Mouse (Mus musculus) left cerebral cortex, adult 8-10 months (tissue): ENCODE data around the gene Ctu2. TPM values are rescaled to one million over a fixed set of nuclear protein-coding genes. Genes with fewer than 3 reads are reported as not detected.

Source experiments
- DNase-seq, 2 experiments: peaks; one replicate each; pipeline ENCODE4 v3.0.0; 2022; ENCODE audit warnings: low spot score in 2 of 2
- total RNA-seq, 4 experiments: library from RNA; stranded (reverse); gene quantifications; 2 replicates each; pipeline ENCODE4 v1.2.4; 2022

Gene Ctu2
- 10 to 100 TPM; 21.3 to 27.5 (median 22.6) TPM for total RNA-seq

DNA sequence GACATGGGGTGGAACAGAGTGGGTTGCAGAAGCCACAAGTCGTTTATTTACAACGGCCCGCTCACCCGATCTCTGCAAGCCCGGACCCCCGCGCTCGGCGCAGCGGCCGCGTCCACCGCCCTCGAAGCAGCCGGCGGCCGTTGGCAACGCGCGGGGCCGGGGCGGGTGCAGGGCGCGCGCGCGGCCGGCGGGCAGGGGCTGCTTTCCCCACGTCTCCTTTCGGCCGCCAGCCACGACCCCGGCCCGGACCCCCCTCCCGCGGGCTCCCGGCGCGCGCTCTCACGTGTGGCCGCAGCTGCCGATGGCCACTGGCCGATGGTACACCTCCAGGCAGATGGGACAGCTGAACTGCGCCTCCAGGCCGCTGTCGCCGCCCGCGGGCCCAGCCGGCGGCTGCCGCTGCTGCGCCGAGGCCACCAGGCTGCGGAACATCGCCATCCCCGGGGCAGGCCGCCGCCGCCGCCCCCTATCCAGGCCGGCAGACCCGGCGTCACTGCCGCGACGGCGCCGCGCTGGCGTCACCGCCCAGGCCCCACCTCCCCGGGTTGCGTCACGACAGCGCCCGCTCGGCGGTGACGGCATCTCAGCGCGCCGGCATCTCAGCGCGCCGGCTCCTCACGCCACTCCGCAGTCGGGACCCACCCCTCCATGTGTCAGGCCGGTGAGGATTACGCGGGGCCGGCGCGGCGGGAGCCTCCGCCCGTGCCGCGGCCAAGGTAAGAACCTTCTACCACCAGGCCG is at the start of gene Ctu2, which contains the start of gene Rnf166:
Gene Ctu2 (plus strand): TSS at position 564 of the 741 bp plus-strand sequence.
Gene Rnf166 (minus strand): TSS at position 485 of the 741 bp plus-strand sequence.
- DNase-seq = peak; percentile 82 to 87

DNA sequence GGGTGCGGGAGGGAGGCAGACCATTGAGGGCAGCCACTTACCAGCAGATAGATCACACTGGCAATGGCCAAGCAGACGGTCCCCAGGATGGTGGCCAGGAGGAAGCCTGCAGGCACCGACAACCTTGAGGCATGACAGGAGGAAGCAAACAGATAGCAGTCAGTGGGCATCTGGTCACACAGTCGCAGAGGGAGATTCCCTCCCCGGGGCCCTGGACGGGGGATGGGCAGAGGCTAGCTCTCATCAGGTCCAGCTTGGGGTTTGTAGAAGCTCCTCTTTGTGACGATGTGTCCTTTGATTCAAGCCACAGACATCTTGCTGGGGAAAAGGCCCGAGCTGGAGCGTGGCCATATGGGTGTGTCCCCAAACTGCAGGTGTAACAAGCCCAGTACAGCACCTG is 49.8 kb upstream of the Ctu2 start:
- no peak for DNase-seq

DNA sequence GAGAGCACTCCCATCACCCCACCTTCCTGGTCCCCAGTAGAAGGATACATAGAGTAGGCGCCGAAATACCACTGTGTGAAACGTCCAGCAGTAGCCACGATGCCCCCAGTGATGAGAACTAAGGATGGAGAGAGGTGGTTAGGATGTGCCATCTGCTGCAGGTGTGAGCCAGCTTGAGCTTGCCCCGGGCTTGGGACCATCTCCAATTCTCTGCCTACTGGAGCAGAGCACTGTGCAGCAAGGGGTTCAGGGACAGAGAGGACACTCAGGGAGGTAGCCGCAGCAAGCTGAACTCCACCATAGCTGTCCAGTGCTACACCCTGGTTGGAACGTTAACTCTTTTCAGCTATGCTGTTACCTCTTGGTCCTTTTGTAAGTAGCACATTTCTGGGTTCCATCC is 48.3 kb upstream of the Ctu2 start:
- DNase-seq = no peak

DNA sequence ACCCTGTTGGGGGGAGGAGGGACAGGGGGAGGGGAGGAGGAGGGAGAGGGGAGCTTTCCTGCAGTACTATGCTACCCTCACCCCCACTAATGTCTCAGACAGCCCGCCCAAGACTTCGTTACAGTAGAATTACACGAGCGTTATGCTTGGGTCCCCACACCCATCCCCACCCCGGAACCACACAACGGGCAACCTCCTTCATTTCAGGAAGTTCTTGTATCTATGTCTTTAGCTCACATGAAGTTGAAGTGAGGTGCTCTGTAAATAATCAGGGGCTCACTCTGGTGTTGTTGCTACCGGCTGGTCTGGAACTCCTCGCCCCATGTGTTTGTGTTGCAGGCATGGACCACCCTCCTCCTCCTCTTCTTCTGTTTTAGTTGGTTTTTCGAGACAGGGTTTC is 47.8 kb upstream of the Ctu2 start:
- DNase-seq = no peak

DNA sequence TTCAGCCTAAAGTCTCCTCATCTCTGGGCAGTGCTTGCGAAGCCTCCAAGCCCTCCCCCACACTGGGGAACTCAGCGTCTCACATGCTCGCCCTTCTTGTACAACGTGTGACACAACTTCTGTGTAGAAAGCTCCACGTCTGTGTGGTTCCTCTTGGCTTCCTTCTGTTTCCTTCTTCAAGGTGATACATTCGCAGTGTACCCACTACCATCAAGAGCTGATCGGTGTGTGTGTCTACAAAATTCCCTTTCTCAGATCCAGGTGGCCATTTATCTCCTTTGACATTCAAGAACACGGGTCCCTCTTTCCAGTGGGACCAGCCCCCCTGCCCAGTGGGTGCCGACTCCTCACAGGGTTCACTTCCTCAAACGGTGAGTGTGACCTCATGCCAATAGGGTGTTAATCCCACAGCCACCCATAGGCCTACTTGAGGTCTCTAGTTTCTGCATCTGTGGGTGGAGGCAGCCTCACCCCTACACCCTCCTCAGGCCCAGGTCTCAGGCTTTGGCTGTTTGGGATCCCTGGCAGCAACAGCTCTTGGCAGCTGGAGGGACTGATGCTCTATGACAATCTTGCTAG is 45.8 kb upstream of the Ctu2 start:
- no peak for DNase-seq

DNA sequence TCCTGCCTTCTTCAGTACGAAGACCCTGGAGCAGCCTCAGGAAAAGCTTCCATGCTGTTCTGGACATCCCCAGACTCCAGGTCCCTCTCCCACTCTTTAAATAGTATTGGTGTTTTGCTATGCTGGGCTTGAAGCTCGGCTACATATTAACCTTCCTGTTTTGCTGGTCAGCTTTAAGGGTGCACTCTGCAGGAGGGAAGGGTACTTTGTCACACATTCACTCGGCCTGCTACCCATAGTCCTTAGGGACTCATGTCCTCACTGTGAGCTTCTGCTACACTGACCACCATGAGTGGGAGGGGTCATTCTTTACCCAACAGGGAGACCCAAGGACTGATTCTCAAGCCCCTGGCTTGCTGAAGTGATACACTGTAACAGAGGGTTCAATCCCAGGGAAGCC is 45.3 kb upstream of the Ctu2 start:
- no peak for DNase-seq

DNA sequence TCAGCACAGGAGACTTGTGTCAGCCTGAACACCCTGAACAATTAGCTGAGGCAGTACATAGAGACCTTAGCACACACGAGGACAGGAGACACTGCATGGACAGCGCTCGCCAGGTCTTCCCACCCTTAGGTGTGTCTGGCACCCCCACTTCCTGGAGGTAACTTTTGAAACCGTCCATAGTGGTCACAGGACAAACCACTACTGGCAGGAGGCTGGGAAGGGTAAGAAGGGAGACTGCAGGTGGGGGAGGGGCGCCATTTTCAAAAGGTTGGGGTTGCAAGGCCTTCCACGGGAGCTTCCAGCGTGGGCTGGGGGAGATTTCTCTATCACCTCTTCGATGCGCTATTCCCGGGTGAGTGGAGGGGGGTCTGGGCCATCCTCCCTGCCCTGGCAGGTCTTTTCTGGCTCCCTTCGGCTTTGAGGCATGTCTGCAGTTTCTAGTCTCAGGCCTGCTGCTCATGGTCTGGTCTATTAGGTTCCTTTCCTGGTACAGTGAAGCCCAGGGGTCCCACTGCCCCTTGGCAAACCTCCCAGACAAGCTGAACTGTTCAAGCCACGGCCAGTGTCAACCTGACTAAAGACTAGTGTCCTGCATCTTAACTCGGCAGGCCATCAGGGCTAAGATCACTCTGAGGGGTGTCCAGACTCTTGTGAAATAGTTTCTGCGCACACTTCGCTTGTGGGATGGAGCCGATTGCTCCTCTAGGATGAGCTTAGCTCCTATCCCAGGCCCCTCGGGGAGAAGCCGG is 44.1 kb upstream of the Ctu2 start:
- no peak for DNase-seq

DNA sequence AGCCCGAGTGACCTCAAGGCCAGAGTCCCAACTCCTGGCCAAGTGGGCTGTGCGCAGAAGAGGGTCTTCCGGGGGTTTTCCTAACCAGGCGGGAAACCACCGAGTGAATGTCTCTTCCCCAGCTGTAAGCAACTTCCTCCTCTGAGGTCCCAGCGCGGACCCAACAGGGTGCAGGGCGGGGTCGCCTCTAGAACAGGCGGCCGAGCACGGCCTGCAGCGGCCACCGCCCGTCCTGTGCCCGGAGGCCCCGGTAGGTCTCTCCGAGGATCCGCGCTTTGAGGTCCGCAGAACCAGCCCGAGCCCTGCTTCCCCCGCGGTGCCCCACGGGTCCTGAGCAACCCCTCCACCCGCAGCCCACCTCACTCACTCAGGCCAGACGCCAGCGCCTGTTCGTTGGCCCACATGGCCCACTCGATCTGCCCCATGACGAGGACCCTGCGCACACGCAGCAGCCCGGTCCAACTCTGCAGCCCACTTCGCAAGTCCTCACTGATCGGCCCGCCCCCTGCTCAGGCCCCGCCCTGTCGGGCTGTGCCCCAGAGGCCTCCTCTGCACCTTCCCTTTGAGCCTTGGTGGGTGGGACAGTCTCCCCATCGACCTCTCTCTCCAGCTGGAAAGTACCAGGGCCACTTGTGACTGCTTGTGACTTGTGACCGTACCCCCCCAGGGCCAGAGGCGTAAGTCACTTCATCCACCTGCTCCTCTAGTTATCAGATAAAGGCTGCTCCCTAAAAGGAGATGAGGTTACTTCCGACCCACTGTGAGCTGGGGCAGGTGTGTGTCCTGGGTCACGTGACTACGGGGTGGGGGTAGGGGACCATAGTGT is 43.3 kb upstream of the Ctu2 start, which contains the start of gene Cyba:
Gene Cyba (minus strand): TSS at position 488 of the 826 bp plus-strand sequence.
- DNase-seq = no peak

DNA sequence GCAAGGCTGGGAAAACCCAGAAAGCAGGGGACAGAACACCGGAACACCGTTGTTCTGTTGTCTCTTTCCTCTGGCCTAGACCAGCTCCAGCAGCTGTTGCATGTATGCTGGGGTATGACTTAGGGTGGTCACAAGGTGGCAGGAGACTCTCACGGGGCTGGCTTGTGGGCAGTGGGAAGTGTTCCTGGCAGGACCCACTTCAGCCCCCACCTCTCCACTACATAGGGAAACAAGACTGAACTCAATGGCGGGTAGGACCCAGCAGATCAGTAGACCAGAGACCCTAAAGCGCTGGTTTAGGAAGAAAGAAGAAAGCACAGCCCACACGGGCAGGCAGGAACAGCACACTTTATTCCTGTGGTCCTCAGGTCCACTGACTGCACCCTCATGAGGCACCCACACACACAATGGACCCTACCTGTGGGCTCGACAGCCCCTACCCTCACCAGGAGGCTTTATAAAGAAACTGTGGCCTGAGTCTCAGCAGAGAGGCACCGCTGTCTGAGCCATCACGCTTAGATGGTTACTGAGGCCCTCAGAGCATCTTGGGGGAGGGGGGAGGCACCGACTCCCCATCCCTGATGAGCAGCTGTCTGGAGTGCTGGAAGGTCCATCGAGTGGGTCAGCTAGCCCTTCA is 42.6 kb upstream of the Ctu2 start:
- DNase-seq = no peak

DNA sequence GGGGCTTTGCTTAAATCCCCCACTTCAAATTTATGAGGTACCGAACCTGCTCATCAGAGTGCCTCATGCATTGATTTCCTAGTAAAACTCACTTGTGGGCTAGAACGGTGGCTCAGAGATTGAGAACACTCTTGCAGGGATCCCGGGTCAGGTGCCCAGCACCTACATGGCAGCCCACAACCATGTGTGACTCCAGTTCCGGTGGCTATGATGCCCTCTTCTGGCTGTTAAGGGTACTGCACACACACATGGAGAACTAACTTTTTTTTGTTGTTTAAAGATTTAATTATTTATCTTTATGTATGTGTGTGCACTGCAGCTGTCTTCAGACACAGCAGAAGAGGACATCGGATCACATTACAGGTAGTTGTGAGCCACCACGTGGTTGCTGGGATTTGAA is 40.6 kb upstream of the Ctu2 start:
- no peak for DNase-seq

DNA sequence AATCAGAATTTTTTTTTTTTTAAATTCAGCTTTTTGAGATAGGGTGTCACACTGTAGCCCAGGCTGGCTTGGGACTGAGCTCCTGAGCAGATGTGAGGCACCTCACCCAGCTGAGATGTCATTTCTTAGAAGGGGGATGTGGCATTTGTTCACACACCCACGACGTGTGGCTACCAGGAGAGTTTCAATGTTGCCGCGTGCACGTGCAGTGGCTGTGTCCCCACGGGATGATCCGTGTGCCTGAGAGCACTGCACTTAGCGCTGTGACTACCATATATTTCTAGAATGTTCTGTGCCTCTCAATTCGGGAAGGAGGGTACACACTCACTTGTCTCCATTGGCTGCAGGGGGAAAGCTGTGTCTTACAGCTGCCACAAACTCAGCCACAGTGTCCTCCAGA is 39.8 kb upstream of the Ctu2 start:
- DNase-seq = no peak

DNA sequence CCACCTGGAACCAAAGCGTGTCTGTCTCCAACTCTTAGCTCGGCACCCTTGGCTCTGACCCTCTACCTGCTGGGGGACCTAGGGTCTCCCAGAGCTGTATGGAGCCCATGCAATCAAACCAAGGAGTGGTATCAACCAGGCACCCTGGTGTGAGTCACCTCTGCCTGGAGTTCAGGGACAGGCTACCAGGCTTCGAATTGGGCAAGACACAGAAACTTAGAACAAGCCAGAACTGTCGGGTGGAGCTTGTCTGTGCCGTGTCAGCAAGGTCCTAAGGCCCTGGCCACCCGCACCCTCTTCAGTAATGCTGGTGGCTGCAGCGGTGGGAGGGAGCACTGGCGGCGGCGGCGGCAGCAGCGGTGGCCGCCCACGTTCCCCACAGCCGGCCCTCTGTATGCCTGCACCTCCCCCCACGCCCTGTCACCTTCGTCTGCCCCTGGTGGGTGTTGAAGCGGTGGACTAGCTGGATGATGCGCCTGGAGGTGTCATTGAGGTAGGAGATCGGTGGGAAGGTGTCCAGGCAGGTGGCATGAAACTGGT is 39.3 kb upstream of the Ctu2 start:
- no peak for DNase-seq

DNA sequence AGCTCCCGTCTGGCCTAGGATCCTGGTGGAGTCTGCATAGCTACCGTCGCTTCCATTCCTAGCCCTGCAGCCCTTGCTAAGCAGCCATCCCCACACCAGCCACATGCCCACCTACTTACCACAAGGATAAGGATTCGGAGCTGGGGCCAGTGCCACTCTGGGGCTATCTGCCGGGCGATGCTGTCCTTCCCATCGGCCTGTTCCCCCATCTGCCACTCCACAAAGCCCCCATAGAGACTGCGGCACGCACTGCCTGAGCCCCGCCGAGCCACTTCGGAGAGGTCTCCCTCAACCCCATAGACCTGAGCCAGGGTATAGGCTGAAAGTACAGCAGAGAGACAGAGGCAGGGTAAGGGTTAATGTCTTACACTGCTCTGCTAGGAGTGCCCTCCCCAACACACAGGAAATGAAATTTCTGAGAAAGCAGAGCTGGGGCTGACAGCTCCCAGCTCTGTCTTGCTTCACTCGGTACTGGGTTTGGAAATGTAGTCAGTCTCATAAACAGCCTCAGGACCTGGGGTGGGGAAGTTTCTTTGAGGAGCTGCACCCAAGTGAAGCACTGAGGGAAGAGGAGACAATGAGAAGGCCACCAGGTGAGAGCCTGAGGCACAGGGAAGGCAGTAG is 38.1 kb upstream of the Ctu2 start:
- DNase-seq = no peak

DNA sequence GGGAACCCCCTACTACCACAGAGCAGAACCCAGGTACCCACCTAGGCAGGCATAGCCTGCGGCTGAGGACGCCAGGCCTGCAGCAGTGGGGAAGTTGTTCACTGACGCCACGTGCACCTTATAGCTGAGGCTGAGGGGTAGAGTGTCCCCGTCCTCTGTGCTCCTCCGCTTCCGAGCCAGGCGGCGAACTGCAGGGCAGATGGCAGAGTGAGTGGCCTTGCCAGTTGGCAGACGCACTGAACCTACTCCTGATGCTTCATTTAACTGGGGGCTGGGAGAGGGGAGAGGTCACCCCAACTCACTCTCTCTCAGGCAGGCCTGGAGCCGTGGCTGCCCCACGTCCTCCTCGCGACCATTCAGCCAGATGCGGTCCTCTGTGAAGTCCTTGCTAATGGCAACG is 36.6 kb upstream of the Ctu2 start:
- no peak for DNase-seq

DNA sequence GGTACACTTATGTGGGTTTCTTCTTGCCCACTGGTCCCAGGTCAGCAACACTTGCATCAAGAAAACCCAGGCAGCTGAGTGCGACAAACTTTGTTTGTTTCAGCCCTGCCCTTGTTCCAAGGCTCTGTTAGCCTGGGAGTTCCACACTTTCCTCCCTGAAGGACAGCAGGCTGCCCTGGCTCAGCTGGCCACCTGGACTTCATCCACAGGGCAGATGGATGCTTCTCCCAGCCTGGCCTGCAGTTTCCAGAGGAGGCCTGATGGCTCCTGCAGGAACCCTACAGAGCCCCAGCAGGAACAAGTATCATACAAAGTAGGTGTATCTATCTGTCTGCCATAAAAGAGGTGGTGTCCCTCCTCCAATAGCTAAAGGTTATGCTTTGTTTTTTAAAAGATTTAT is 34.6 kb upstream of the Ctu2 start:
- DNase-seq = no peak

DNA sequence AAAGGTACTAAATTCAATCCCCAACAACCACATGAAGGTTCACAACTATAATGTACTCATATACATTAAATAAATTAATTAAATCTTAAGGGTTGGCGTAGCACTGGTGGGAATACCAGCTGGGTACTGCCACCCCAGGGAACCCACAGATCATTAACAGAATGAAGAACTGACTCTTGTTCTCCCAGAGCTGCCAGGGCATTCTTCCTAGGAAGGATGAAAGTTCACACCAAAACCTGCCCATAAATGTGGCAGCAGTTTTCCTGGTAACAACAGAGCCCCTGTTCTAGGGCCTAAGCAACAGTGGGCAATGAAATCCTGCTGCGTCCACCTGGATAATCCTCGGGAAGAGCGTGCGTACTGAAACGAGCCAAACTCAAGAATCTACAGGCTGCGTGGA is 33.6 kb upstream of the Ctu2 start:
- DNase-seq = no peak

DNA sequence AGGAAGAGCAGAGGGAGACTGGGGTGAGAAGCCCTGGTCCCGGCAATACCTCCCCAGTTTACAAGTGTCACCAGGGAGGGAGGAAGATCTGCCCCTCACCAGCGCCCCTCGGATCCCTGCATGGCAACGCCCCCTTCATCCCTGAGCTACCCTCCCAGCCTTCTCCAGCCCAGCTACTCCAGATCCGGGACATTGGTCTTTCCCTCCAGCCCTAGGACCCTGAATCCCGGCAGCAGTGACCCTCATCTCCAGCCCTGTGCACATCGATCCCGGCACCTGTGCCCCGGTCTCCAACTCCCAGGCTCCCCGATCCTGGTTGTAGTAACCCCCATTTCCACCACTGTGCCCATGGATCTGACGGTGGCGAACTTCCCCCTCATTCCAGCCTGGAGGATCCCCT is 33.2 kb upstream of the Ctu2 start:
- DNase-seq = no peak

DNA sequence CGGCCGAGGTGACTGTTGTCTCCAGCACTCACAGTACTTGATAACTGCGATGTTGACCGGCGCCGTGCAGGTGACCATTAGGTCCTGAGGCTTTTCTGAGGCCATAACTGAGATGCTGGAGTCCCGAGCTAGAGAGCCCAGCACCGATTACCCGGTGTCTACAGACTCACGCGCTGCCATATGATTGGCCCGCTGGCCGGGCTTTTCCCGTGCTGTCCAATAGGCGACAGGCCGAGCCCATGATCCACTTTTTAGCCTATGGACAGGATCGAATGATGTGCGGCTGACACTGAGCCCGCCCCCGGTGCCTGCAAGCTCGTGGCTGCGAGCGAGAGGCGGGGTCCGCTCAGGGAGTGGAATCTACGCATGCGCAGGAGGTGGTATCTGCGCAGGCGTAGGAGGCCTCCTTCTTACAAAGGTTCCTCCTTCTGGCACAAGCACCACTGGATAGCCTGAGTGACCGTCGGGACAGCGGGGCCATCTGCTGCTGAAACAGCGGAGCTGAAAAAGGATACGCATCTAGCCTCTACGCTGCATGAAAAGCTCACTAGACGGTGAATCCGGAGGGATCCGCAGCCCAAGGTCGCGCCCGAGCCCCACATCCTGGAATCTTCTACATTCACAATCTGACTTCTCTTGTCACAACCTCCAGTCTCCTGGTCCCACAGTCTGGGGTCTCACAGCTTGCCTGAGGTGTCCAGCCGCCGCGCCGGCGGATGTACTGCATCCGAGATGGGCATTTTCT is 32.5 kb upstream of the Ctu2 start, which contains the start of gene Mvd:
Gene Mvd (minus strand): TSS at position 161 of the 745 bp plus-strand sequence.
- peak; percentile 90 to 100 for DNase-seq

DNA sequence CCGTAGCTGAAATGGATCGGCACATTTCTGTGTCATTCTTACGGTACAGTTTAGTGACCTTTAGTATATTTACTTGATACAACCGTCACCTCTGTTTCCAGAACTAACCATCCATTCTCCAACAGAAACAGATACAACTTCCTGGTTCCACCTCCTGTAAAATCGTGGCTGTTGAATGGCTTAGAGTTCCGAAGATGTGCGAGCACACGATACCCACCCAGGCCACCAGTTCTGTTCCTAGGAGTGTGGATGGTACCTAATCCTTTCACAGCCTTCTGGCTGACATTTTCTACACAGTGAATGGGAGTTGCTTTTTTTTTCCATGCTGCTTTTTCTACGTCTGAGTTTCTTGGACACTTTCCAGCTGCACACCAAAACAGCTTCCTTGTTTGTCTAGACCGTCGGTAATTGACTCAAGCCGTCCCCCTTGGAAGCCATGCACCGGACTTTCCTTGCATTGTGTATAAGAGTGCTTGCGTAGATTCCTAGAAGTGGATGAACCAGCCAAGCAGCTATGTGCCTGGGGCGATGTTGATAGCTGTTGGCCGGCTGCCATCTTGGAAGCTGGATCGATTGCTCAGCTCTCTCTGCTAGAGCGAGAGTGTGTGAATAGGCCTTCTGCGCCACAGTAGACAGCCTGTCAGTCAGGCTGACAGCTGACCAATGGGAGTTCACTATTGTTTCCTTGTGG is 31.7 kb upstream of the Ctu2 start:
- DNase-seq = peak; percentile 60 to 80
